Mouse (Mus musculus) urinary bladder, postnatal 10 days (tissue): Measurements from ENCODE around the gene Slc39a1.
A peak's percentile ranks its signal among the peaks of the same experiment; 100 is the strongest.
"Not testable (repeated sequence)": the region's sequence is repeated elsewhere in the genome, so short reads cannot be mapped to it uniquely, and the experiment has no call there.

Experiments
- DNase-seq: peaks from one replicate; pipeline ENCODE4 v3.0.0; 2022; ENCODE audit warnings: low spot score

Slc39a1 gene

DNA sequence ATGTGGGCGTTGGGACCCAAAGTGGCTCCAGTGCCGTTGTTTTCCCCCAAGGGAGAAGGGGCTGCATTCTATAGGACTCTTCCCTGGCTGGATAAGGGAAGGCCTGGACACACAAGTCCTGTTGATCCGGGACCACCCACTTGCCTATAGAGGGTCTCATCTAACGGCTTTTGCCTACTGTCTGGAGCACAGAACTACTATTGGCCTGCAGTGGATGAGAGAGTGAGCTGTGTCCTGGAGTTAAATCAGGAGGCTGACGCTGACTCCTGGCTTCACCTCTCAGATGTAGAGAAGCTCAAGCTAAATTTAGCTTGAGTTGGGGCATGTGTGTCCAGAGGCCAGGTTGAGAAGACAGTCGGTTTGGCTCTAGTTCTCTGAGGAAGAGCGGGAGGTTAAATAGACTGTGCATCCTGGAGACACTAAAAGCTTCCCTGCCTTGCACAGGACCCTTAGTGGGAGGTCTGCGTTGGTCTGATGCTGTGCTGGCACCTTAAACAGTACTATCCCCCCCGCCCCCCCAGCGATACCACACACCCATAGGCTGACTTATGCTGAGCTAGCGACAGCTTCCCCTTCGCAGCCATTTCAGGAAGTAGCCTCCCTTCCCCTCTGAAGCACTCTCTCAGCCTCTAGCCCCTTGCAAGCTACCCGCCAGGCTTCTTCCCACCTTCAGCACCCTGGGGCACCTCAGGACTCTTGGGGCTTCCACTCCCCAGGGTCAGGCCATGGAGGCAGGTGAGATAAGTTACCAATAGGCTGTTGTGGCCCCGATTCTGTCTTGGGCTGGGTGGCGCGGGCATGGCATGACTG, 18.2 kb downstream of the Slc39a1 start:
- DNase-seq: no peak

DNA sequence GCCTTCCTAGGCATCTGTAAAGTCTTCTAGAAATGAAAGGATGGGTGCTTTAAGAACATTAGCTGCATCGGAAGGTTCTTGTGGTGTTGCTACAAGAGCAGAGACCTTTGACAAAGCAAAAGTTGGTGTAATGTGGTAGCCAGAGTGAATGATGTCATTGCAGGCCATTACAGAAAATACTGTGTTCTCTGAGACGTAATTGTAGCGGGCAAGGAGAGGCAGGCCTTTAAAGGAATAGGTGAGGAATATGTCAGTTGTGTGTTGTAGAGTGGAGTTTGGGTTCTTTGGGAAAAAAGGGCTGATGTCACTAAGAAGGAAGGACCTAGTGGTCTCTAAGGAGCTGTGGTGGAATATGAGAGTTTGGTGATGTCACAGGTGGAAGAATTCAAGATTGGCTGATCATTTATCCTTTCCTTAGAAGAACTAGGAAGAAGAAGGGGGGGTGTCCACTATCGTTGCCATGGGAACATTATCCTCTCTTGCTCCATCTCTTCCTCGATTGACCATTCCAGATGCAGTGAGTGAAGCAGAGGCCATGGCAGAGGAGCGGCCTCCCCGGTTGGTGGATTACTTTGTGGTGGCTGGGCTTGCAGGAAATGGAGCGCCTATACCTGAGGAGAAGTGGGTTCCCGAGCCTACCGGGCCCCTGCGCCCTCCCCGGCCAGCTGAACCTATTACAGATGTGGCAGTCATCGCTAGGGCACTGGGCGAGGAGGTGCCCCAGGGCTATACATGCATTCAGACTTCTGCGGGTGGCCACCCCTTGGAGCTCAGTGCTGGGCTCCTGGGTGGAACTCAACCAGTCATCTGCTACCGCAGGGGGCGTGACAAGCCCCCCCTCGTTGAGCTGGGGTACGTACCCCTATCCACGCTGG, 19.2 kb downstream of the Slc39a1 start:
- no peak for DNase-seq

GRCm38 (mm10) chr3:90268190-90268589, 20.2 kb downstream of the Slc39a1 start:
- DNase-seq: no peak

DNA sequence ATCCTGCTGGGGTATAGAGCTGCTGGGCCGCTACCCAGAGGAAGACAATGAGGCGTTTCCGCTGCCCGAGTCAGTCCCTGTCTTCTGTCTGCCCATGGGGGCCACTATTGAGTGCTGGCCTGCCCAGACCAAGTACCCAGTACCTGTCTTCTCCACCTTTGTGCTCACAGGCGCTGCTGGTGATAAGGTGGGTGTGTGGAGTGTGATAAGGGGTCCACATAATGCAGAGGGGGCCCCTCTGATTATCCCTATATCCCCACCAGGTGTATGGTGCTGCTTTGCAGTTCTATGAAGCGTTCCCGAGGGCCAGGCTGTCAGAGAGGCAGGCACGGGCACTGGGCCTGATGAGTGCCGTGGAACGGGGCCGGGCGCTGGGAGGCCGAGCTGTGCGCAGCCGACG, 21.0 kb downstream of the Slc39a1 start:
- DNase-seq: no peak

- no peak for DNase-seq
These were observed 22.8 kb downstream of the Slc39a1 start for GRCm38 (mm10) chr3:90270784-90271183.

- DNase-seq: no peak
These were observed 24.2 kb downstream of the Slc39a1 start for GRCm38 (mm10) chr3:90272170-90272569.

DNA sequence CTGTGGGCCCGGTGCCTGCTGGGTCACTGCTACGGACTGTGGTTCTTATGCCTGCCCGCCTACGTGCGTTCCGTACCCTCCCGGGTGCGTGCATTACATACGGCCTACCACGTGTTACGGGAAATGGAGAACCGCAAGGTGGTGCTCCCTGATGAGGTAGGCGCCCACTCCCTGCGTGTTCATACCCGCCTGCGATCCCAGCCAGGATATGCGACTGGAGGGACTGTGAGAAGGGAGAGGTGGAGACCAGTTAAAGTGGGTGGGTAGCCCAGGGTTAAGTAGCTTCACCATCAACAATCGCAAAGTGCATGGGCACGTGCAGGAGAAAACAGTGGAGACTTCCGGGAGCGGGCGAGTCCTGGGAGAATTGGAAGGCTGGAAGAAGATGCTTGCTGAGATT, 25.9 kb downstream of the Slc39a1 start:
- no peak for DNase-seq

GRCm38 (mm10) chr3:90275286-90275685, 27.3 kb downstream of the Slc39a1 start:
- no peak for DNase-seq

DNA sequence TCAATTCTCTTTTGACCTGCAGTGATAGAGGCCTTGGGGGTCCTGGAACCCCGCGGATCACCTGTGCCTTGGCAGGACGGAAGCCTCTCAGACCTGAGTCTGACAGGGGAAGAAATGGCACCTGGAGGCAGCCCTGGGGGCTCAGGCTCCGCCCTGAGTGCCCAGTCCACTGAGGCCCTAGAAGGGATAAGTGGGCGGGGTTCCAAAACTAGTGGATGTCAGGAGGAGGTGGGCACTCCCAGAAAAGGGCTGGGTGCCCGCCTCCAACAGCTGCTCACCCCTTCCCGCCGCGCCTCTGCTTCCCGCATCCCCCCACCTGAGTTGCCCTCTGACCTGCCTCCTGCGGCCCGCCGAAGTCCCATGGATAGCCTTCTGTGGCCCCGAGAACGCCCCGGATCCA, 28.9 kb downstream of the Slc39a1 start:
- no peak for DNase-seq

DNA sequence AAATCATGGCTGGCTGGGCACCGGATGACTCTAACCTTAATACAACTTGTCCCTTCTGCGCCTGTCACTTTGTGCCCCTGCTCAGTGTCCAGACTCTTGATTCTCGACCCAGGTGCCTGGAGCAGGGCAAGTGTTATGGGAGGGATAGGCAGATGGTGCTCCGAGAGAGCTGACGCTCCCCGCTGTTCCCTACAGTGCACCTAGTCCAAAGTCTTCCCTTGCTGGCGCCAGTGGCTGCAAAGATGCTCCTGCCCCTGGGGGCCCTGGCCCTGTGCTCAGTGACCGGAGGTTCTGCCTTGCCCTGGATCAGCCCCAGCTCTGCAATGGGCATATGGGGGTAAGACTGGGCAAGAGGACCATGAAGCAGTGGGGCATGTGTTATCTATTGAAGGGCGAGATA, 29.8 kb downstream of the Slc39a1 start:
- DNase-seq: no peak

- no peak for DNase-seq
These were observed 30.2 kb downstream of the Slc39a1 start for GRCm38 (mm10) chr3:90278211-90278610.

GRCm38 (mm10) chr3:90279216-90279615, 31.2 kb downstream of the Slc39a1 start:
- DNase-seq: no peak

- no peak for DNase-seq
These were observed 31.8 kb downstream of the Slc39a1 start for GRCm38 (mm10) chr3:90279743-90280142.

- DNase-seq: no peak
These were observed 32.7 kb downstream of the Slc39a1 start for GRCm38 (mm10) chr3:90280708-90281107.

DNA sequence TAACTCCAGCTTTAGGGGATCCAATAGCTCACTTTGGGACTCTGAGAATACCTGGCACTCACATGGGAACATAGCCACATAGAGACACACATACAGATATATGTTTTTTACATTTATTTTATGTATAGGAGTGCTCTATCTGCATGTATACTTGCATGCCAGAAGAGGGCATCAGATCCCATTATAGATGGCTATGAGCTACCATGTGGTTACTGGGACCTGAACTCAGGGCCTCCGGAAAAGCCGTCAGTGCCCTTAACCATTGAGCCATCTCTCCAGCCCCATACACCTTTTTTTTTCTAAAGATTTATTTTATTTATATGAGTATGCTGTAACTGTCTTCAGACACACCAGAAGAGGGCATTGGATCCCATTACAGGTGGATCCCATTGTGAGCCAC, 36.2 kb downstream of the Slc39a1 start:
- DNase-seq: no peak

DNA sequence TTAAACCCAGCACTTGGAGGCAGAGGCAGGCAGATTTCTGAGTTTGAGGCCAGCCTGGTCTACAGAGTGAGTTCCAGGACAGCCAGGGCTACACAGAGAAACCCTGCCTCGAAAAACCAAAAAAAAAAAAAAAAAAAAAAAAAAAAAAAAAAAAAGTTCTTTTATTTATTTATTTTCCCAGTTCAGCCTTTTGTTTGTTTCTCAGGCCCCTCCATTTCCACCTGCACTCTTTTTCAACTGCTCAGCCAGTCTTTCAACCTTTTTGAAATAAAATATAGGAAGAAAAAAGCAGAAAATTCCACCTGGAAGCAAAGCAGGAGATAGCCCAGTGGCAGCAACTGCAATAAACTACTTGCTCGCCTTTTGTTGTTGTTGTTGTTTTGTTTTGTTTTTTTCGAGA, 41.4 kb downstream of the Slc39a1 start:
- DNase-seq: not testable (repeated sequence)

DNA sequence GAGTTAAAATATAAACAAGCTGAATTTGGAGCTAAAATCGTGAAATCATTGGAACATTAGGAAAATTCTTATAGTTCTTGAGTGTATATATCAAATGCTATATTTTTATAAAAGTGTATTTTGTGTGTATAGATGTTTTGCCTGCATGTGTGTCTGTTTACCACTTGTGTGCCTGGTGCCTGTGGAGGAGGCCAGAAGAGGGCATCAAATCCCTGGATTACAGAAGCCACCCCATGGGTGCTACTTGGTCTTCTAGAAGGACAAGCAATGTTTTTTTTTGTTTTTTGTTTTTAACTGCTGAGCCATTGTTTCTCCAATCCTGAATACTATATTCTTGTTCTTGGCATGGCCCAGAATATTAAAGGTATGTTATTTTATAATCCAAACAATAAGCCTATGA, 42.6 kb downstream of the Slc39a1 start:
- DNase-seq: no peak

GRCm38 (mm10) chr3:90291982-90292344, 44.0 kb downstream of the Slc39a1 start:
- DNase-seq: no peak

DNA sequence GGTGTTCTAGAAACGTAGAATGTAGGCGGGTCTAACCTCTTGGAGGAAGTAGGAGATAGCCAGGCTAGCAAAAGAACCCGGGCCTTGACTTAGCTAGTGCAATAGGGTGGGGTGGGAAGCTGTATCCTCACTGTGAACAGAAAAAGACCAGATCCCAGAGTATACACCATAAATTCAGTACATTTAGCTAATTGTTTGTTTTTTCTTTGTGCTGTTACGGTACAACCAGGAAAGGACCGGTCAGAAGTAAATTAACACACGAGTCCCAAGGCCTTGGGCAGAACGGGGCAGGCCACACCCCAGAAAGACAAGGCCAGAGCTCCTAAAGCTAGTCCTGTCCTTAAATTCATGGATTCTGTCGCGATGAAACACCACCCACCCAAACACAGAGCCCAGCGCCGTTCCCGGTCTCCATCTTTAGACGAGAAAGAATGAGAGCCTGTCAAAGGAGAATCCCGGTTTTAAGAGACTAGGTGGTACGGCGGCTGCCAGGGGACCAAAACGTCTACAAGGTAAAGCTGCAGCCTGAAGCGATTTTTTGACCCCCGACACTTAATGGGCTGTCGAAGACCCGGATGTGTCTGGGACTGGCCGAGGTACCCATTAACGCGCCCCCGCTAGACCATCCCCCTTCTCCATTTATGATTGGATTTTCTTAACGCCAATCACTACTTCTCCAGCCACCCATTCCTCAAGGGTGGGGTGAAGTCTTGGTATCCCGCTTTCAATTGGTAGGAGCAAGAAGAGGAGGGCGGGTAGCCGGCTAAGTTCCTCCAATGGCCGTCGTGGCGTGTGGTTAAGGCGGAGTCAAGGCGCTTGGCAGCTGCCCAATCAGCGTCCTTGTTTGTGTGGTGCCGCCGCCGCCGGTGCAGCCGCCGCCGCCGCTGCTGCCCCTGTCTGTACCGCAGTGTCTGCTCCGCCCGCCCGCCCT, 44.6 kb downstream of the Slc39a1 start, which contains the start of gene Gatad2b:
Gatad2b (plus strand) TSS at position 834 of the 931 bp plus-strand sequence.
- DNase-seq: peak; percentile 91

- DNase-seq: no peak
These were observed 45.5 kb downstream of the Slc39a1 start for GRCm38 (mm10) chr3:90293352-90294063.

DNA sequence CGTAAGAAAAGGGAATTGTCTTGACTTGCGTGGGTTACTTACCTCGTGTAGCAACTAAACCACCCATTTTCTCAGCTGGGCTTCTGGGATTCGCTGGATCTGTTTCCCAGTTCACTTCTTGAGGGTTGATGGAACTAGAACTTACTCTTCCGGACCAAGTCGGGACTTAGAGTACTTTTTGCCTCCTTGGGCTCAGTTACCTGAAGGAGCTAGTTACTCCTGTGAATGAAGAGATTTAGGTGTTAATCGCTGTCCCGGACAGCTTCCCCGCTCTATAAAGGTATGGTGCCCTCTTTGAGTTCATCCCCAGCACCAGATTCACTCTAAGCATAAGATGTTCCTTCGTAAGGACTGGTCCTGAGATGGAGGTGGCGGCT, 46.1 kb downstream of the Slc39a1 start:
- DNase-seq: no peak
